Mouse (Mus musculus) lung, adult 2 months (tissue): ENCODE results near the gene Gas8. TPM values are rescaled to one million over a fixed set of nuclear protein-coding genes. Genes with fewer than 3 reads are reported as not detected.
"Not testable (repeated sequence)": the region's sequence is repeated elsewhere in the genome, so short reads cannot be mapped to it uniquely, and the experiment has no call there.

Experiments used
- DNase-seq: peaks from one replicate; pipeline ENCODE4 v3.0.0; 2022
- H3K4me1 ChIP-seq: fragments of 200-500 bp; 2 replicates; pipeline ENCODE4 v1.6.1; 2011; ENCODE audit warnings: low read length; ENCODE audit not compliant: control insufficient read depth, insufficient read depth
- H3K4me3 ChIP-seq: fragments of 200-500 bp; replicated peaks from 2 replicates; pipeline ENCODE3; 2011; ENCODE audit warnings: low read depth, mild to moderate bottlenecking, control low read depth, low read length; ENCODE audit errors: extremely low read depth
- CTCF ChIP-seq: fragments of 200-500 bp; IDR thresholded peaks from 2 replicates; pipeline ENCODE4 v1.5.1; 2011; ENCODE audit warnings: mild to moderate bottlenecking, low read length, control low read depth; ENCODE audit not compliant: insufficient read depth
- POLR2A ChIP-seq: fragments of 200-500 bp; IDR thresholded peaks from 2 replicates; pipeline ENCODE4 v1.6.1; 2011; ENCODE audit warnings: low read depth, mild to moderate bottlenecking, control low read depth, low read length, borderline replicate concordance; ENCODE audit errors: extremely low read depth
- WGBS: fragments of 180-500 bp; shearing (Covaris S2); methylation state at CpG from one replicate; pipeline ENCODE4 v1.1.7; 2018; 5-methylcytosine and 5-hydroxymethylcytosine counted together
- polyA plus RNA-seq: library from polyadenylated mRNA; depleted of rRNA; stranded (reverse); fragments of >200 nt; gene quantifications from 2 replicates; pipeline ENCODE4 v1.2.3, GENCODE M21; 2012

Gene Gas8
- polyA plus RNA-seq, 1 experiment: 14.0 TPM

DNA sequence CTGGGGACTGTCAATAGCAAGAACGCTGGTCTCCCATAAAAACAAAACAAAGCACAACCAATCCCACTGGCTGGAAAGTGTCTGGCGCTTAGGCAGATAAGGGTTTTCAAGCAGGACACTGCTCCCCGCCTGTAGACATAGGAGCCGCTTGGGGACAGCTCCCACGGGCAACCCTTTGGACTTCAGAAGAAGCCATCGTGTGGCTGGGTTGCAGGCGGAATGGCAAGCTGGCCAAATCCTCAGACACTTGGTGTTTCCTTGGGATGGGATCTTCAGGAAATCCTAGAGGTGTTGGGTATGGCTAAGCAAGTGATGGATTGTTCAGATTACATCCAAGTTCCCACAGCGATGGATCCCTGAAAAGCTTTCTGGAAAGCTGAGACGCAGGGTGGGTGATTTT is 4.5 kb upstream of the Gas8 start:
- no peak overlapping the region for H3K4me3 ChIP-seq
- WGBS: 7% methylated on average over 9 of the region's 9 CpGs
- TF ChIP-seq POLR2A (no peak), CTCF (no peak)
- DNase-seq: no peak
- peaks cover 3% of the 10 kb centered on the region; the same call in 1 of the 2 replicates for H3K4me1 ChIP-seq

DNA sequence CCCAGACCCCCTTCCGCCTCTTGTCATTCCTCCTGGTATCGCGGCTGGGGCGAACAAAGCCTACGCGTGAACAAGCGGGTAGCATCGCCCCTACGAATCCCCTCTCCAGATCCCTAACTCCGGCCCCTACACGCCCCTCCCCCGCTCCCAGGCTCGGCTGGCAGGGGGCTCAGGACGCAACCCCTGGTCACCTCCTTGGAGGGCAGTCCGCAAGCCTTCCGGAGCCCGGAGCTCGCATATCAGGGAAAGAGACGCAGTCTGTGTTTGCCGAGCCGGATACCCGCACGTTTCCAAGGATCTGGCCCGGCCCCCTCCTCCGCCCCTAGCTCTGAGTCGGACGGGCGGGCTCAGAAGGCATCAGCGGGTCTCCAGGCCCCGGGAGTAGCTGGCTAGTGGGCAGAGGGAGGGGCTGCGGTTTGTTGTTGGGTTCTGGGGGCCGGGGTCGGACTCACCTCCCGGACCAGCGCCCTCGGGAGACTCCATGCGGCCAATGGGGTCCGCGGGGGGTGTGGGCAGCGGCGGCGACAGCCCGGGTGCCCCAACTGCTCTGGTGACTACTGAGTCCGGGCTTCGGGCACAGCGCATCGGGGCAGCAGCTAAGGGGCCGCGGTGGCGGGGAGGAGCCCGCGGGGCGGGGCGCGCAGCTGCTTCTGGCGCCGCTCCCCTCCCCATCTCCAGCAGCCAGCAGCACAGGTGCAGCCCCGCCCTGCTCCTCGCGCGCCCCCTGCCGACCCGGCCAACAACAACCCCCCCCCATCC is 3.7 kb upstream of the Gas8 start, which contains the start of gene Dbndd1:
Gene Dbndd1, minus strand, starts transcription at position 683 of the 759 bp plus-strand sequence.
- TF ChIP-seq CTCF: no peak
- TF ChIP-seq POLR2A: no peak
- WGBS: under 1% methylated on average over 59 of the region's 63 CpGs
- peak within 1 kb of the TSS; percentile 40 for H3K4me3 ChIP-seq
- DNase-seq: peak; percentile 17
- peaks cover 8% of the 10 kb centered on the region; the same call in 1 of the 2 replicates for H3K4me1 ChIP-seq

- Histone ChIP-seq H3K4me3 (no peak overlapping the region), H3K4me1 (peaks cover 8% of the 10 kb centered on the region; the same call in 1 of the 2 replicates)
- 2% methylated on average over 11 of the region's 11 CpGs for WGBS
- TF ChIP-seq CTCF (no peak), POLR2A (no peak)
- DNase-seq: no peak
These were observed 3.1 kb upstream of the Gas8 start for GRCm38 (mm10) chr8:123515540-123515897.

DNA sequence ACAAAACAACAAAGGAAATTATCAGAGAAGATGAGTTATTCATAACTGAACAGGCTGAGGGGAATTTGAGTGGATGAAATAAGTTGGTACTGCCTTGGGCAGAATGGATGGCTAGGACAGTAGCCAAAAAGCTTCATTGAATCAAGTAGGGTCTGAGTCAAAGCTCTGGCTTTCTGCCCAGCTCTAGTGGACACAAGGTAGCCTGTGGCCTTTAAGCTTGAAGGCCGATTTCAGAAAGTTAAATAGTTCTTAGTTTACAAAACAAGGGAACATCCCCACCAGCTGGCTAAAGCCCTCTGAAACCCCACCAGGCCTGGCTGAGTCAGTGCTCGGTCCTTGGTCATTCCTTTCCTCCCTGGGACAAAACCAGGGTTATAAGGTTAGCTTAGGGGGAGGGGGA is 2.0 kb upstream of the Gas8 start:
- peaks cover 8% of the 10 kb centered on the region; the same call in 1 of the 2 replicates for H3K4me1 ChIP-seq
- no peak overlapping the region for H3K4me3 ChIP-seq
- 36% methylated on average over 2 of the region's 2 CpGs for WGBS
- no peak for TF ChIP-seq CTCF
- TF ChIP-seq POLR2A: no peak
- DNase-seq: no peak

DNA sequence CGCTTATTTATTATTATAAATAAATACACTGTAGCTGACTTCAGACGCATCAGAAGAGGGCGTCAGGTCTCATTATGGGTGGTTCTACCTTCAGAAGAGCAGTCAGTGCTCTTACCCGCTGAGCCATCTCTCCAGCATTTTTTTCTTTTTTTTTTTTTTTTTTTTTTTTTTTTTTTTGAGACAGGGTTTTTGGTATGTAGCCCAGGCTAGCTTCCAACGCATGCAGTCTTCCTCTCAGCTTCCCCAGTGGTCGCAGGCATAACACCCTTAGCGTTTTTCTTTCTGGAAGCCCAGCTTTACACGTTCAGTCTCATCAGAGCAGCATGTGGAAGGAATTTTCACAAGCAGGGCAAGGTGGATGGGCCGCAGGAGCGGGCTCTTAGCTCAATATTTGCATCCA is 462 bp upstream of the Gas8 start:
- Histone ChIP-seq H3K4me3 (no peak overlapping the region), H3K4me1 (peaks cover 8% of the 10 kb centered on the region; the same call in 1 of the 2 replicates)
- DNase-seq: no peak
- TF ChIP-seq CTCF: no peak
- no peak for TF ChIP-seq POLR2A
- WGBS: 27% methylated on average over 10 of the region's 10 CpGs

- H3K4me1 ChIP-seq, H3K4me3 ChIP-seq, DNase-seq: not testable (repeated sequence)
- 80% methylated on average over 1 of the region's 1 CpGs for WGBS
These were observed 1.4 kb downstream of the Gas8 start for GRCm38 (mm10) chr8:123520048-123520447.

- DNase-seq: no peak
- WGBS: 90% methylated on average over 25 of the region's 25 CpGs
These were observed 9.3 kb downstream of the Gas8 start for GRCm38 (mm10) chr8:123527720-123528489.

DNA sequence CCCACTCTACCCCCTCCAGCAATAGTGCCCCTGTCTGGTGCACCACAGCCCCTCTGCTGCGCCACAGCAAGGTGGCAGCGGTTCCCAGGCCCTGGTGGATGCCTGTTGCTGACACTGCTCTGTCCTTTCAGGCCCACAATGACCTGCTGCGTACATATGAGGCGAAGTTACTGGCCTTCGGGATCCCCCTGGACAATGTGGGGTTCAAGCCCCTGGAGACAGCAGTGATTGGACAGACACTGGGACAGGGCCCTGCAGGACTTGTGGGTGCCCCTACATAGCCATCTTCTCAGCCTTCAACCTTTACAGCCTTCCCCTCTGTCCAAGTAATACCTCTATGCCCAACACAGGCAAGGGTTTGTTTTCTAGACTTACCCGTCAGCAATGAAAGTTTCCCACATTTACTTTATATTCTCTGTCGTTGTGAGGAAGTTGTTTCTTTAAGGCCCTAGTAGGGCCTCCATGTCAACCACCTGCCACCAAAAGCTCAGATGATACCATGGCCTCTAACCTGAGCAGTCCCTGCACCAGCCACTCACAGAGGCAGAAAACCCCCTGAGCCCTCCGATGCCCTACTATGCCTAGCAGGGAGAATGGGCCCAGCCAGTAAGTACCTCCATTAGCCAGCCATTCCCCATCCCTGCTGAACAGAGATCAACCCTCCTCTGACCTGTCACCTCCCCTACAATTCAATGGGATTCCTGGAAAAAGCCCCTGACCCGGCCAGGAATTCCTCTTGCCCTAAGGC is 17.8 kb downstream of the Gas8 start:
- DNase-seq: no peak
- TF ChIP-seq POLR2A (no peak), CTCF (no peak)
- H3K4me3 ChIP-seq: no peak overlapping the region
- no peaks in the 10 kb centered on the region for H3K4me1 ChIP-seq
- WGBS: 94% methylated on average over 9 of the region's 9 CpGs

More at GRCm38 (mm10) chr8:123527720-123528489, 9.3 kb downstream of the Gas8 start:
- no peak overlapping the region for H3K4me3 ChIP-seq
- no peak for TF ChIP-seq POLR2A
- no peaks in the 10 kb centered on the region for H3K4me1 ChIP-seq

GRCm38 (mm10) chr8:123536990-123537380 is 18.4 kb downstream of the Gas8 start:
- TF ChIP-seq CTCF (no peak), POLR2A (no peak)
- Histone ChIP-seq H3K4me3 (no peak overlapping the region), H3K4me1 (no peaks in the 10 kb centered on the region)
- WGBS: 60% methylated on average over 8 of the region's 10 CpGs
- no peak for DNase-seq

DNA sequence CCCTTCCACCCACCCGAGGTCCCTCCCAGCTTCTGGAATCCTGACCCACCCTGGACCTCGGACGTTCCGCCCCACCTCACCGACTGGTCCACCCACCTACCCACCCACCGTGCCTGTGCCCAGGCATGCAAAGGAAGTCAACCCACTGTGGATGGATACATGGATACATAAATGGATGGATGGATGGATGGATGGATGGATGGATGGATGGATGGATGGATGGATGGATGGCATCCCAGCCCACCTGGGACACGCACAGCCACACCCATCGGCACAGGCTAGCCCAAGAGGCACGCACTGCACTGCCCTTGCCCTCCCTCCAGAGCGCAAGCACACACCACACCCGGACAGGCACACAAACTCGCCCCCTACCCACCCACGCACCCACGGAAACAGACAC is 19.0 kb downstream of the Gas8 start:
- peak; percentile 40 for DNase-seq
- WGBS: 82% methylated on average over 7 of the region's 14 CpGs
- H3K4me3 ChIP-seq, H3K4me1 ChIP-seq: not testable (repeated sequence)

DNA sequence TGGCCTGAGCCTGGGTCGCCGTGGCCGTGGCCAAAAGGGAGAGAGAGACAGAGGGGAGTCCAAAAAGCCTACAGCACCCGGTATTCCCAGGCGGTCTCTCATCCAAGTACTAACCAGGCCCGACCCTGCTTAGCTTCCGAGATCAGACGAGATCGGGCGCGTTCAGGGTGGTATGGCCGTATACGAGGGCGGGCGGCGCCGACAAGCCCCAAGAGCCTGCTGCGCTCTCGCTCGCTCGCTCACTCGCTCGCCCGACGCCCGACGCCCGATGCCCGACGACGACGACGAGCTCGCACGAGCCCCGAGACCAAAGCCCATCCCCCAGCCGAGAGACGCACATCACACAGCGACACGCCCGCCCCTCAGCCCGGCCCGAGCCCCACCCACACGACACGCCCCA is 45.6 kb downstream of the Gas8 start:
- H3K4me3 ChIP-seq, DNase-seq: not testable (repeated sequence)
- WGBS: no CpG with 5 or more reads among the region's 45 CpGs

GRCm38 (mm10) chr8:123575386-123575785 is 56.8 kb downstream of the Gas8 start:
- DNase-seq: peak; percentile 6
- WGBS: no CpG with 5 or more reads among the region's 10 CpGs
- H3K4me1 ChIP-seq, H3K4me3 ChIP-seq: not testable (repeated sequence)

More for the DNA sequence above, 45.6 kb downstream of the Gas8 start:
- not testable (repeated sequence) for H3K4me1 ChIP-seq
